Mouse (Mus musculus) neural tube, embryonic 12.5 days (tissue): ENCODE data around the gene Grm1. TPM values are rescaled to one million over a fixed set of nuclear protein-coding genes. Genes with fewer than 3 reads are reported as not detected.

Experiments
- ATAC-seq: fragments of 200-750 bp; cut with Nextera tagmentation; 2 replicates; pipeline ENCODE4 v1.8.0; 2017; ENCODE audit warnings: low read depth, mild to moderate bottlenecking, moderate TSS enrichment, moderate library complexity; ENCODE audit not compliant: low FRiP score
- H3K27ac ChIP-seq: fragments of 300-500 bp; sonication (generic); 2 replicates; pipeline ENCODE4 v1.5.1; 2016
- H3K27me3 ChIP-seq: fragments of 300-500 bp; sonication (generic); replicated peaks from 2 replicates; pipeline ENCODE4 v1.6.1; 2016; ENCODE audit warnings: mild to moderate bottlenecking
- H3K36me3 ChIP-seq: fragments of 300-500 bp; sonication (generic); 2 replicates; pipeline ENCODE4 v1.6.1; 2016; ENCODE audit warnings: mild to moderate bottlenecking
- H3K4me1 ChIP-seq: fragments of 300-500 bp; sonication (generic); 2 replicates; pipeline ENCODE4 v1.6.1; 2016
- H3K4me2 ChIP-seq: fragments of 300-500 bp; sonication (generic); replicated peaks from 2 replicates; pipeline ENCODE4 v1.6.1; 2016; ENCODE audit warnings: mild to moderate bottlenecking
- H3K4me3 ChIP-seq: fragments of 300-500 bp; sonication (generic); 2 replicates; pipeline ENCODE4 v1.5.1; 2016
- H3K9ac ChIP-seq: fragments of 300-500 bp; sonication (generic); 2 replicates; pipeline ENCODE4 v1.6.1; 2016; ENCODE audit warnings: mild to moderate bottlenecking
- H3K9me3 ChIP-seq: fragments of 300-500 bp; sonication (generic); 2 replicates; pipeline ENCODE4 v1.6.1; 2016; ENCODE audit warnings: mild to moderate bottlenecking
- WGBS: fragments of 180-500 bp; shearing (Covaris S2); methylation state at CpG from one replicate; pipeline ENCODE4 v1.1.7; 2016; 5-methylcytosine and 5-hydroxymethylcytosine counted together
- polyA plus RNA-seq: library from polyadenylated mRNA; unstranded; fragments of >200 nt; fragmentation: Nextera tagmentation; extraction: Ambion mirVana; gene quantifications from 2 replicates; pipeline ENCODE4 v1.2.1, GENCODE M21; 2016

Gene Grm1
- polyA plus RNA-seq, 1 experiment from 2014 or later: 0.19 TPM

DNA sequence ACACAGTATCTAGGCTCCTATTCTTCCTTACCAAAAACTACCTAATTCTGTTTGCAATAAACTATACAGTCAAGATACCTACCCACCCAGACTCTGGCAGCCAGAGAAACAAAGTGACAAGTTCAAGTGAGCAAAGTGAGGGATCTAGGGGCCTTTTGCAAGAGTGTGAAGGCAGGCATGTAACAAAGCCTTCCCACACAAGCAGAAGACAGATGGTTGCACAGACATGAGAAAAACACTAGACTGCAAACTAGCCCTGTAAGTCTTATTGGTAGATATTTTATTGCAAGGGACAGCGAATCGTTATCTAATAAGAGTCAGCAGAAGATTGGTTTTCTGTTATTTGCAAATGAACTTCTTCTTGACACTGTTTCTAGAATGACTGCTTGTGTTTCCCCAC is 134.6 kb downstream of the Grm1 start:
- ATAC-seq: no peak
- H3K9me3 ChIP-seq: no peaks in the 10 kb centered on the region
- 95% methylated on average over 2 of the region's 2 CpGs for WGBS
- no peaks in the 10 kb centered on the region for H3K36me3 ChIP-seq
- no peak overlapping the region for H3K4me2 ChIP-seq
- H3K9ac ChIP-seq: no peak overlapping the region
- no peak overlapping the region for H3K4me3 ChIP-seq
- H3K27me3 ChIP-seq: no peaks in the 10 kb centered on the region
- H3K4me1 ChIP-seq: no peaks in the 10 kb centered on the region
- no peak overlapping the region for H3K27ac ChIP-seq

- Histone ChIP-seq H3K4me1 (no peaks in the 10 kb centered on the region), H3K27ac (no peak overlapping the region), H3K4me2 (no peak overlapping the region), H3K4me3 (no peak overlapping the region), H3K9me3 (no peaks in the 10 kb centered on the region), H3K27me3 (no peaks in the 10 kb centered on the region), H3K9ac (no peak overlapping the region), H3K36me3 (no peaks in the 10 kb centered on the region)
- ATAC-seq: no peak
- 86% methylated on average over 2 of the region's 2 CpGs for WGBS
Measured at GRCm38 (mm10) chr10:10944003-10944402, 138.2 kb downstream of the Grm1 start.

GRCm38 (mm10) chr10:10942248-10942647 is 139.9 kb downstream of the Grm1 start:
- 86% methylated on average over 6 of the region's 6 CpGs for WGBS
- no peak for ATAC-seq
- no peak overlapping the region for H3K4me2 ChIP-seq
- H3K4me3 ChIP-seq: no peak overlapping the region
- H3K27me3 ChIP-seq: no peaks in the 10 kb centered on the region
- H3K27ac ChIP-seq: no peak overlapping the region
- no peaks in the 10 kb centered on the region for H3K36me3 ChIP-seq
- no peaks in the 10 kb centered on the region for H3K9me3 ChIP-seq
- no peak overlapping the region for H3K9ac ChIP-seq
- no peaks in the 10 kb centered on the region for H3K4me1 ChIP-seq

DNA sequence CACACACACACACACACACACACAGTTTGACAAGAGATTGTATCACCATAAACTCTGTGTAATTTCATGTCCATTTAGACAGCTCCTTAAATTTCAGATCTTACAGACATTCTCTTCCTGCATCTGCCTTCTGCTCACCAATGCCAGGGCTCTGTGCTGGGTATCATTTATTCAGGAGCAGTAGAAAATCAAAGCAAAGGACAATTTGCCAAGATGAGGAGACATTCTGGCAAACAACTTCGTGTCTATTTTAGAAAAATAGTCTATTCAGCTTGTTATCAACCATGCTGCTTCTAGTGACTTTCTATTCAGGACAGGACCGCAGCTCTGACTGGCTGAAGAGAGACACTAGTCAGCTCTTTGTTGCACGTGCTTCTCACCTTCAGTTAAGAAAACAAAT is 146.3 kb downstream of the Grm1 start:
- no peak overlapping the region for H3K4me2 ChIP-seq
- H3K9me3 ChIP-seq: no peaks in the 10 kb centered on the region
- H3K4me3 ChIP-seq: no peak overlapping the region
- 73% methylated on average over 3 of the region's 3 CpGs for WGBS
- no peak overlapping the region for H3K27ac ChIP-seq
- ATAC-seq: no peak
- H3K36me3 ChIP-seq: no peaks in the 10 kb centered on the region
- H3K27me3 ChIP-seq: no peaks in the 10 kb centered on the region
- no peaks in the 10 kb centered on the region for H3K4me1 ChIP-seq
- H3K9ac ChIP-seq: no peak overlapping the region

DNA sequence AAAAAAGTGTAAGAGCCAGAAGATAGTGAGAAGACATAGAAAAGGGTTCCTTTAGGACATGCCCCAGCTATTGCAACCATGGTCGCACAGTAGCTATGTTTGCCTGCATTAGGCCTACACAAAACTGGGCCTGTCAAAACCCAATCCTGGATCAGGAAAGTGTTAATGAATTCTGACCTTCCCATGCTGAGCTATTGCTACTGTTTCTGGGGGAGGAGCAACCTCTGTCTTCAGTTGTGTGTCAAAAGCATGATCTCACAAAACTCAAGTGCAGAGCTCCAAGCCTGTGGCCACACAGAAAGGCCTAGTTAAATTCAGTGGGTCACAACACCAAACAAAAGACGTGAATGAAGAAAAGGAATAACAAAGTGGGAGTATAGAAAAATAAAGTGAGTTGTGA is 152.5 kb downstream of the Grm1 start:
- H3K27ac ChIP-seq: no peak overlapping the region
- no peak overlapping the region for H3K4me2 ChIP-seq
- no peak overlapping the region for H3K4me3 ChIP-seq
- no peaks in the 10 kb centered on the region for H3K4me1 ChIP-seq
- no peaks in the 10 kb centered on the region for H3K27me3 ChIP-seq
- no peaks in the 10 kb centered on the region for H3K9me3 ChIP-seq
- WGBS: 81% methylated on average over 2 of the region's 2 CpGs
- H3K36me3 ChIP-seq: no peaks in the 10 kb centered on the region
- no peak for ATAC-seq
- no peak overlapping the region for H3K9ac ChIP-seq

DNA sequence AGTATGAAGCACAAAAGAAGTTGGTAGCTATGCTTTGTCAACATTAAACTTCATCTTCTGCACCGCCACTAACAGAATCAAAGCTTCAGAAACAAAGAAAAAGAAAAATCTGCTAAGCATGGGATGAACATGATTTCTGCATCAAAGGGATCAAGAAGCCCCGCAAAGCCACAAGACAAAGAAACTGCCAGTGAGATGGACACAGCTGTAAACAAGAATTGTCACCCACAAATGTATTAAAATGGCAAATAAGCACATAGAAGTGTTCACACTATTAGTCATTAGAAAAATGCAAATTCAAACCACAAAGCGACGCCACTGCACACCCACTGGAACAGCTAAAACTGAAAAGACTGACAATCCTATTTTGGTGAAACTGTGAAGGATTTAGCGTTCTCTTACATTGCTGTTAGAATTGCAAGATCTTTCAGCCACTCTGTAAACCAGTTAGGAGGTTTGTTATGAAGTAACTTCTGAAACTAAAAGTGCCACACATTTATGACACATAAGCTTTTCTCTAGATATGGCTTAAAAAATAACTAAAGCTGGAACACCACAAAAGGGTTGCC is 153.3 kb downstream of the Grm1 start:
- H3K4me2 ChIP-seq: no peak overlapping the region
- H3K9me3 ChIP-seq: no peaks in the 10 kb centered on the region
- H3K4me3 ChIP-seq: no peak overlapping the region
- H3K27ac ChIP-seq: no peak overlapping the region
- H3K36me3 ChIP-seq: no peaks in the 10 kb centered on the region
- no peak for ATAC-seq
- 88% methylated on average over 5 of the region's 5 CpGs for WGBS
- H3K9ac ChIP-seq: no peak overlapping the region
- H3K27me3 ChIP-seq: no peaks in the 10 kb centered on the region
- no peaks in the 10 kb centered on the region for H3K4me1 ChIP-seq

GRCm38 (mm10) chr10:10917857-10918399 is 164.2 kb downstream of the Grm1 start:
- no peak for ATAC-seq
- H3K9me3 ChIP-seq: no peaks in the 10 kb centered on the region
- no peak overlapping the region for H3K27ac ChIP-seq
- H3K4me3 ChIP-seq: no peak overlapping the region
- WGBS: 83% methylated on average over 7 of the region's 7 CpGs
- no peak overlapping the region for H3K4me2 ChIP-seq
- no peak overlapping the region for H3K9ac ChIP-seq
- H3K27me3 ChIP-seq: no peaks in the 10 kb centered on the region
- H3K36me3 ChIP-seq: no peaks in the 10 kb centered on the region
- H3K4me1 ChIP-seq: no peaks in the 10 kb centered on the region

GRCm38 (mm10) chr10:10913621-10914020 is 168.5 kb downstream of the Grm1 start:
- H3K36me3 ChIP-seq: no peaks in the 10 kb centered on the region
- no peaks in the 10 kb centered on the region for H3K27me3 ChIP-seq
- WGBS: 85% methylated on average over 4 of the region's 4 CpGs
- H3K27ac ChIP-seq: no peak overlapping the region
- H3K4me1 ChIP-seq: no peaks in the 10 kb centered on the region
- no peak overlapping the region for H3K4me3 ChIP-seq
- no peak for ATAC-seq
- H3K9ac ChIP-seq: no peak overlapping the region
- no peaks in the 10 kb centered on the region for H3K9me3 ChIP-seq
- no peak overlapping the region for H3K4me2 ChIP-seq

- Histone ChIP-seq H3K27me3 (no peaks in the 10 kb centered on the region), H3K4me1 (no peaks in the 10 kb centered on the region), H3K4me3 (no peak overlapping the region), H3K9ac (no peak overlapping the region), H3K4me2 (no peak overlapping the region), H3K36me3 (no peaks in the 10 kb centered on the region), H3K9me3 (no peaks in the 10 kb centered on the region), H3K27ac (no peak overlapping the region)
- WGBS: 68% methylated on average over 1 of the region's 1 CpGs
- ATAC-seq: no peak
Measured at GRCm38 (mm10) chr10:10890221-10890620, 191.9 kb downstream of the Grm1 start.

- Histone ChIP-seq H3K4me2 (no peak overlapping the region), H3K9me3 (no peaks in the 10 kb centered on the region), H3K27ac (no peak overlapping the region), H3K4me1 (no peaks in the 10 kb centered on the region), H3K9ac (no peak overlapping the region), H3K27me3 (no peaks in the 10 kb centered on the region), H3K4me3 (no peak overlapping the region), H3K36me3 (no peaks in the 10 kb centered on the region)
- WGBS: 66% methylated on average over 9 of the region's 9 CpGs
- no peak for ATAC-seq
Measured at GRCm38 (mm10) chr10:10888521-10888920, 193.6 kb downstream of the Grm1 start.

GRCm38 (mm10) chr10:10884992-10885391 is 197.2 kb downstream of the Grm1 start:
- WGBS: 10% methylated on average over 2 of the region's 2 CpGs
- no peak for ATAC-seq

DNA sequence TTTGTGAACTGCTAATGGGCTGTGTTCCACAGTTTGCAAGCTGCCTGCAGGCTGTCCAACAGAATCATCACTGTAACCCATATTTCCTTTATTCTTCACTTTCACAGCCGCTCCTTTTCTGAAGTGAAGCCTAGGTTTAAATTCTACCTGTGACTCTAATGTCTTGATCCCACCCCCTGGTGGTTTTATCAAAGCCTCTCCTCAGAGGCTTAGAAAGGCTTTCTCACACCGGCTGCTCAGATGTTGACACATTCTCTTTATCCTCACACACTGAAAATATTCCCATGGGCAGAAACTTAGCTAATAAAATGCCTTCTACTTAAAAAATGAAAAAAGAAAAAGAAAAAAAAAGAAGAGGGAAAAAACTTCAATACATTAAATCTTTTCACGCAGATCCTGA is 210.0 kb downstream of the Grm1 start:
- no peaks in the 10 kb centered on the region for H3K9me3 ChIP-seq
- no peak overlapping the region for H3K4me3 ChIP-seq
- no peaks in the 10 kb centered on the region for H3K36me3 ChIP-seq
- no peaks in the 10 kb centered on the region for H3K27me3 ChIP-seq
- H3K4me1 ChIP-seq: no peaks in the 10 kb centered on the region
- no peak overlapping the region for H3K27ac ChIP-seq
- WGBS: 54% methylated on average over 3 of the region's 3 CpGs
- no peak overlapping the region for H3K4me2 ChIP-seq
- ATAC-seq: no peak
- no peak overlapping the region for H3K9ac ChIP-seq

More at GRCm38 (mm10) chr10:10884992-10885391, 197.2 kb downstream of the Grm1 start:
- Histone ChIP-seq H3K9me3 (no peaks in the 10 kb centered on the region), H3K27me3 (no peaks in the 10 kb centered on the region), H3K4me3 (no peak overlapping the region), H3K9ac (no peak overlapping the region), H3K4me1 (no peaks in the 10 kb centered on the region), H3K27ac (no peak overlapping the region), H3K36me3 (no peaks in the 10 kb centered on the region), H3K4me2 (no peak overlapping the region)

DNA sequence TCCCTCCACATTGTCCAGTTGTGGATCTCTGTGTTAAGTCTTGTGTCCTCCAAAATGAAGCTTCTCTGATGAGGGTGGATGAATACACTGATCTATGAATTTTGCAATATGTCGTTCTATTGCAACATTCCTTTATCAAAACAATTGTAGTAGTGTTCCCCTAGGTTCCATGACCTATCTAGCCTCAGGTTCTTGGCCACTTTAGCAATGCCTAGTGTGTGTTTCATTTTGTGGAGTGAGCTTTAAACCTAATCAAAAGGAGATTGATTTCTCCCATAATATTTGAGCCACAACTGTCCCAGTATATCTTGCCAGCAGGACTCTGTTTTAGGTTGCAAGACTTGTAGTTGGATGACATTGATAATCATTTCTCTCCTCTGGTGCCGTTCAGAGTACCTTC is 211.9 kb downstream of the Grm1 start:
- Histone ChIP-seq H3K27ac (no peak overlapping the region), H3K9me3 (no peaks in the 10 kb centered on the region), H3K4me2 (no peak overlapping the region), H3K4me1 (no peaks in the 10 kb centered on the region), H3K4me3 (no peak overlapping the region), H3K27me3 (no peaks in the 10 kb centered on the region), H3K9ac (no peak overlapping the region), H3K36me3 (no peaks in the 10 kb centered on the region)
- WGBS: 89% methylated on average over 2 of the region's 2 CpGs
- ATAC-seq: no peak
